Mouse (Mus musculus) embryonic fibroblast, embryonic 13.5 days (primary cell): Measurements from ENCODE around the gene Masp1. TPM values are rescaled to one million over a fixed set of nuclear protein-coding genes. Genes with fewer than 3 reads are reported as not detected.

Experiments used
- H3K27ac ChIP-seq: 2 replicates; pipeline ENCODE4 v1.5.1; 2012; ENCODE audit warnings: low read length, control low read depth, inconsistent platforms; ENCODE audit not compliant: insufficient read depth
- H3K4me1 ChIP-seq: 2 replicates; pipeline ENCODE4 v1.6.1; 2011; ENCODE audit warnings: low read length; ENCODE audit not compliant: control insufficient read depth, insufficient read depth
- H3K4me3 ChIP-seq: 2 replicates; pipeline ENCODE4 v1.5.1; 2011; ENCODE audit warnings: mild to moderate bottlenecking, control low read depth, low read length; ENCODE audit not compliant: insufficient read depth
- CTCF ChIP-seq: IDR thresholded peaks from 2 replicates; pipeline ENCODE4 v1.5.1; 2011; ENCODE audit warnings: mild to moderate bottlenecking, control low read depth, low read length, moderate library complexity, borderline replicate concordance; ENCODE audit not compliant: insufficient read depth
- POLR2A ChIP-seq: IDR thresholded peaks from 2 replicates; pipeline ENCODE4 v1.6.1; 2011; ENCODE audit warnings: low read depth, mild to moderate bottlenecking, control low read depth, low read length, moderate library complexity
- polyA plus RNA-seq: library from polyadenylated mRNA; stranded (reverse); fragments of >200 nt; gene quantifications from 2 replicates; pipeline ENCODE4 v1.2.4, GENCODE M21; 2011; ENCODE audit warnings: low read depth; ENCODE audit not compliant: missing spikeins, insufficient read length

The Masp1 gene
- polyA plus RNA-seq, 1 experiment, result 46.1 TPM

DNA sequence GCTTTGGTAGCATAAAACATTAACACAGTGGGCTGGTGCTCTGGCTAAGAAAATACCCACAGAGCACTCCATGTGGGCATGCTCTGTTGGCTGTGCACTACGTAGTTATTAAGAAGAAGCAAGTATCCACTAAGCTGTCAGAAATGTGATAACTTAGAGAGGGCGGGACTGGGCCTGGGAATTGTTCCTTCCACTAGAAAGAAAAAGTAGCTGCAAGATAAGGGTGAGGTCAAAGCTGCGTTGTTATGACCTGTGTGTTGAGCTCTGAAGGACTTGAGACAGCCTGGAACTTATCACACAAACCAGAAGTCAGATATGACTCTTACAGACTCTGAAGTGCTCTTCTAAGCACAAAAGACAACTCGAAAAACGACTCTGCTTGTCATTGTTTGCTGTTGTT, 20.1 kb downstream of the Masp1 start:
- TF ChIP-seq POLR2A, result no peak
- no peak for TF ChIP-seq CTCF
- H3K4me1 ChIP-seq, result peaks cover 12% of the 10 kb centered on the region; the same call in 1 of the 2 replicates
- no peak overlapping the region for H3K27ac ChIP-seq
- no peak overlapping the region for H3K4me3 ChIP-seq

DNA sequence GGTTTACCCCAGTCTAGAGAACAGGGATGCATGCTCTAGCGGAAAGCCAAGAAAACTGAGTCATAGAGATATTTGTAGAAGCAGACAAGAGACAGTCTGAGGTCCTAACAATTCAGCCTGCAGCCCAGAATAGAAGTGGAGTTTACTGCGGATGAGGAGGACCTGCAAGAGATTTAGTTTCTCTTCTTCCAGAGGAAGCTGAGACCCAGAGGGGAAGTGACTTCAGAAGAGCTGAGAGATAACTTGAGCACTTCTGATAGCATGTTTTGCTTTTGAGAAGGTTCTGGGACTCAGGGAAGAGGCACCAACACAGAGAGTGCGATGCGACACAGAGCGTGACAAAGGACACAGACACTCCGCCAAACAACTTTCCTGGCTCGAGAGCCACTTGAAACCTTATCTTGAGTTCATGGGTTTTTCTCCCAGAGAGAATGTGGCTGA, 21.9 kb downstream of the Masp1 start:
- peaks cover 12% of the 10 kb centered on the region; the same call in 1 of the 2 replicates for H3K4me1 ChIP-seq
- TF ChIP-seq POLR2A (no peak), CTCF (no peak)
- no peak overlapping the region for H3K4me3 ChIP-seq
- peak overlapping the region; percentile 21; the same call in 1 of the 2 replicates for H3K27ac ChIP-seq

DNA sequence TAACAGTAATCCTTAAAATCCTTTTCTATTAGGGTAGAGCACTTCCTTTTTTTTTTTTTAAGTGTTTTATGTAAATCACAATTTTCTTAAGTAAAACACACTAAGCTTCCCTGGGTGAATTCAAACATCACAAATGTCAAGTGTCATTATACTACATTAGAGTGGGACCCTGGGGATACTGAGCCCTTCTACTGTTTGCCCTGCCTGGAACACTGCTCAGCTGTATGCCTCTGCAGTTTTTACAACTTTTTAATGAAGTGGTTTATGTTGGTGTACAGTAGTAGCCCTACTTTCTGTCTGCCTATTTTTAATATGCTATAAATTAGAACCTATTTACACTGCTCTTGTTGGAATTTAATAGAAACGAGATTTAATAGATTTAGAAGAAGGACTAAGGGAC, 22.7 kb downstream of the Masp1 start:
- TF ChIP-seq CTCF, result no peak
- TF ChIP-seq POLR2A, result no peak
- H3K4me3 ChIP-seq, result no peak overlapping the region
- peaks cover 12% of the 10 kb centered on the region; the same call in 1 of the 2 replicates for H3K4me1 ChIP-seq

DNA sequence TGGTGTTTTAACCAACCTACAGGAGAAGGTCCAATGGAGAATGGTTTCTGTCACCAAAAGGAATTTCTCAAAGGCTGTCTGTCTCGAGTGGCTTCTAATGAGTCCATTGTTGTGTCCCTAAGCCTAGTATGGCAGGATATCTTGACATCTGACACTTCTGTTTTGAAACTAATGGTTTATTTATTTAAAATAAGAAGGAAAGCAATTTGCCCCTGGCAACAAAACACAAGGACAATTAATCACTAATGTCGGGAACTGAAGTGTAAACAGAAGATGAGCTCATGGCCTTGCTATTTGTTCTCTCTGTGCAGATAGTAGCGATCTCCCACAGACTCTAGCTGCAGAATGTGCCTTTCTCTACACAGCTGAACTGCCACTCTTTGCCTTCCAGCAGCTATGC, 23.2 kb downstream of the Masp1 start:
- peaks cover 12% of the 10 kb centered on the region; the same call in 1 of the 2 replicates for H3K4me1 ChIP-seq
- H3K27ac ChIP-seq, result peak overlapping the region; percentile 59
- no peak overlapping the region for H3K4me3 ChIP-seq
- TF ChIP-seq POLR2A (no peak), CTCF (no peak)

More for the DNA sequence above, 22.7 kb downstream of the Masp1 start:
- H3K27ac ChIP-seq, result no peak overlapping the region

DNA sequence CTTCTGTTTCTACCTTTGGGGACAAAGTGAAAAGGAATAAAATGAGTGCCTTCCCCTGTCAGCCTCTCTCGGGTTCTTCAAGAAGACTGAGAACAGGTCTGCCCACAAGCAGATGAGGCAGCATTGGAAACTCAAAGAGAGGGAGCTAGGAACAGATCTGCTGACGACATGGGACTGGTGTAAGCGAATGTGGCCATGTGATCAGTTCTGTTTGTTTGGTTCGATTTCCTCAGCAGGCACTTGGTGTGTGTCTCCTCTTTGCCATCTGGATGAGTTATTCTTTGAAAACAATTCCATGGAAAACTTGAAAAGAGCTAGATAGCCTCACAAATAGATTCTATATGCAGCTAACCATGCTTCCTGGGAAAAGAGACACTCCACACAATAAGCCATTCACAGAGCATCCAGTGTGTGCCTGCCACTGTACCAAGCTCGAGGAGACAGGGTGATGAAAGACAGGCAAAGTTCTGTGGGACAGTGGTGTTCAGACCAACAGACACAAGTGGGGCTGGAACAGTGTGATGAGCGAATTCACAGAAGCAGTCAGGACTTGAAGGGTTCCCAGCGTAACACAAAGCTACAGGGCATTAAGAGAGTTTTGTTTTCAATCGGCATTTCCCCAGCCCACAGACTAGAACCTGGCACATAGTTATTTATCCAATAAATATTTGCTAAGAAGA, 24.2 kb downstream of the Masp1 start:
- H3K27ac ChIP-seq, result no peak overlapping the region
- H3K4me1 ChIP-seq, result peaks cover 12% of the 10 kb centered on the region; the same call in 1 of the 2 replicates
- no peak overlapping the region for H3K4me3 ChIP-seq
- no peak for TF ChIP-seq CTCF

DNA sequence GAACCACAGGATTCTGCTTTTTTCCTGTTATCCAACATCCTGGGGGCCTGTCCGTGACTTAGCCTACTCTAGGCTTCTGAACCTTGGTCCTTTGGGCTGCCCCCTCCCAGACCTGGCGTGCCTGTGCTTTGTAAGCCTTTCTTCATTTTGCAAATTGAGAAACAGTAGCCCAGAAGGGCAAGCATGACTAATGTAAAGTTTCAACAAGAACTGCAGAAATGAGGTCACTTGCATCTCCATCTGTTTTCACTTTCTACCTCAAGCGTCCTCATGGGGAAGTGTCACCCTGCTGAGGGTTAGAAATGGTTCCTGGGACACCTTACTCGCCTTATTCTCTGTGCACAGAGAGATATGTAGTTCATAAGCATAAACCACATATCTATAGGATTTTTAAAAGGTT, 27.8 kb downstream of the Masp1 start:
- H3K4me3 ChIP-seq, result no peak overlapping the region
- no peak overlapping the region for H3K27ac ChIP-seq
- peaks cover 4% of the 10 kb centered on the region; the same call in 1 of the 2 replicates for H3K4me1 ChIP-seq
- TF ChIP-seq POLR2A (no peak), CTCF (no peak)

DNA sequence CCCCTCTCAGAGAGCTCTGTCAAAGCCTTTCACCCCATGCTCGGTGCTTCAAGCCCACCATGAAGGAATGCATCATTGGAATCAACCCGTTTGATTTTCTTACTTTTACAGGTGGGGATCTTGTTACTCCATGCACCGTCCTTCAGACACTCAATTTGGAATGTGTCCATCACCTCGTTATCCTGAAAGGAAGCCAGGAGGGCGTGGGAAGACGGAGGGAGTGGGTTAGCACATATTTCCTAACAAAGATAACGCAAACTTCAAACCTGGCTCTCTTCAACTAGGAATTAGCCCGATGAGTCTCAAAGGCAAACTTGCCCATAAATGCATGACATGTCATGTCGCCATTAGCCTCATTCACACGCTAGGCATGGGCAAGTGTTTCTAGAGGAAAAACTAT, 37.3 kb downstream of the Masp1 start:
- Histone ChIP-seq H3K4me1 (no peaks in the 10 kb centered on the region), H3K27ac (no peak overlapping the region), H3K4me3 (no peak overlapping the region)
- TF ChIP-seq POLR2A (no peak), CTCF (no peak)

DNA sequence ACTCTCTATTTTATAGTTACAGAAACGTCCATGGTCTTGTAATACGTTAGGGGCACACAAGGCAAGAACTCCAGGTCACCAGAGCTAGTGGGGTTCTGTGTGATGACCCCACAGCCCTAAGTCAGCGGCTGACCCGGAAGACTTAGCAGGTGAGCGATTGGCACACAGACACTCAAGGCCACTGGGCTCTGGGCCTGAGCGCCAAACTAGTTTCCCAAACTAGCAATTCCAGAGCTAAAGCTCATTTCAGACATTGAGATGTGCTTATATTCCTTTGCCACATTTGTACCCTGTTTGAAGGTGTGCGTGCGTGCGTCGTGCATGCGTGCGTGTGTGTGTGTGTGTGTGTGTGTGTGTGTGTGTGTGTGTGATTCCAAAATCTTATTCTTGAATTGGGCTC, 37.8 kb downstream of the Masp1 start:
- Histone ChIP-seq H3K4me1 (no peaks in the 10 kb centered on the region), H3K27ac (no peak overlapping the region), H3K4me3 (no peak overlapping the region)
- TF ChIP-seq CTCF (no peak), POLR2A (no peak)

DNA sequence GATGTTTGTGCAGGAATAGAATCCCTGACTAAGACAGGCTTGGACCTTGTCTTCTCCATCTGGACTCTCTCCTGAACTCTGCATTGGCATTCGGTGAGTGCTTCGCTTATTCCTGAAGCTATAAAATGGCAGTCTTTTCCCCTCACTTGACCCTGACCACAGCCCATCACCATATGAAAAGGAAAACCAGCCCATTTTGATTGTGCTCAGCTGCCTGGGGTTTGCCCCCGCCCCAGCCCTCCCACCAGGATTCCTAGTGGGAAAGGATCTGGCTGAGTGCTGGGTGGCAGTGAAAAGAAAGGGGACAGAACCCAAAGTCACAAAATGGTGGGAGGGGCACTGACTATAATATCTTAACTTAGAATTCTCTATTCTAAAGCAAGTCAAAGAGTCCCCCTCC, 38.4 kb downstream of the Masp1 start:
- TF ChIP-seq POLR2A (no peak), CTCF (no peak)
- H3K4me1 ChIP-seq, result no peaks in the 10 kb centered on the region

DNA sequence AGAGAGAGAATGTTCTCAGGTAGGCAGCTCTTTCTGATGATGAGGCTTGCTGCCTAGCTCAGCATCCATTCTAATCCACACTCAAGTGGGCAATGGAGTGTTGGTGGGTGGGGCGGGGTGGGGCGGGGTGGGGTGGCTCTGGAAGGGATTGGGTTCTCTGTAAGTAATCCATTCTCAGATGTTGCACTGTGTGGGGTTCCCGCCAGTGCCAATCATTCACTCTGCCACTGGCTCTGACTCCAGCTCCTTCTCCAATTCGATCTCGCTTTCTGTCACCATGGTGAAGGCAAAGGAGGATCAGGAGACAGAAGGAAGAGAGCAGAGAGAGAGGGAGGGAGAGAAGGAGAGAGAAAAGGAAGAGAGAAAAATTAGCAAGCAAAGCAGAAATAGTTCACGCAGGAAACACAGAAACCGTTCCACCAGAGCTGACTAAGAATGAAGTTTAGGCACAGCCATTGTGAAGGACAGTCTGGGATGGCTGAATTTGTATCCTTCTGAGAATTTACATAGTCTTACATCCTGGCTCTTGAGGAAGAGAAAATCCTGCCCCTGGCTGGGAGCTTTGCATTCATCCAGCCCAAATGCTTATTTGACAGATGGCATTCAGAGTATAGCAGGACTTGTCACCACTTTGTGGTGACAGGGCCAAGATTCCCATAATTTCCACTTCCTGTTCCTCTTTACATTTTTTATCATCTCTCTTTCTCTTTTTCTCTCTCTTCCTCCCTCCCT, 40.6 kb downstream of the Masp1 start:
- no peak overlapping the region for H3K27ac ChIP-seq
- H3K4me1 ChIP-seq, result no peaks in the 10 kb centered on the region
- no peak for TF ChIP-seq CTCF
- TF ChIP-seq POLR2A, result no peak
- no peak overlapping the region for H3K4me3 ChIP-seq

More for the DNA sequence above, 38.4 kb downstream of the Masp1 start:
- no peak overlapping the region for H3K27ac ChIP-seq
- no peak overlapping the region for H3K4me3 ChIP-seq

DNA sequence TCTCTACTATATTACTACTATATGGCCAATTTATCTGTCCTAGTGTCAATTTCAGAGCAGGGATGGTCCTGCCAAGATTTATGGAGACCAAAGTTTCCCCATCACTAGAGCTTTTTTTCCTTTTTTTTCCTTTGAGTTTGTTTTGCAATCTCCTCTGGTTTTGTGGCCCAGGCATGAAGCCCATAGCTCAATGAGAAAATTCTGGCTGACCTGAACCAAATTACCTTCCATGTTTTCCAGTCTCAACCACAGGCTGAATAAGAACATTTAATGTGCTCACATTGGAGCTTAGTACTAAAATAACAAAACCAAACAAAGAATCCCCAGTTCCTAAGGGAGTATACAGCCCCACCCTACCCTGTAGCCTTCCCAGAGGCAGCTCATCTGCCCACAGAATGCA, 44.0 kb downstream of the Masp1 start:
- Histone ChIP-seq H3K4me1 (no peaks in the 10 kb centered on the region), H3K4me3 (no peak overlapping the region), H3K27ac (no peak overlapping the region)
- TF ChIP-seq CTCF, result no peak
- no peak for TF ChIP-seq POLR2A
